Mouse (Mus musculus) kidney, adult 2 months (tissue): ENCODE results near the gene Hba-a1.

Experiments used
- CTCF ChIP-seq: fragments of 200-500 bp; conservative IDR thresholded peaks from 2 replicates; pipeline ENCODE4 v1.5.1; 2011; ENCODE audit warnings: low read depth, mild to moderate bottlenecking, control low read depth, low read length, moderate library complexity, mixed read lengths; ENCODE audit not compliant: insufficient read depth, insufficient read length
- POLR2A ChIP-seq: fragments of 200-500 bp; IDR thresholded peaks from one replicate; pipeline ENCODE4 v1.6.1; 2011; ENCODE audit warnings: low read depth, low read length, control low read depth

GRCm38 (mm10) chr11:32247068-32247467 is 36.2 kb upstream of the Hba-a1 start:
- TF ChIP-seq CTCF (0 out of 2 replicates have a peak, but pooled peaks have one; percentile 15), POLR2A (no peak)
